Mouse (Mus musculus) ES-Bruce4 (cell line): ENCODE data around the gene Dock10. TPM values are rescaled to one million over a fixed set of nuclear protein-coding genes. Genes with fewer than 3 reads are reported as not detected.

Experiments used
- H3K27ac ChIP-seq: 2 replicates; pipeline ENCODE4 v1.5.1; 2012; ENCODE audit warnings: low read length, inconsistent platforms; ENCODE audit not compliant: insufficient read depth
- H3K27me3 ChIP-seq: 2 replicates; pipeline ENCODE4 v1.6.1; 2012; ENCODE audit warnings: mild to moderate bottlenecking, low read length, inconsistent platforms; ENCODE audit not compliant: control insufficient read depth, poor library complexity, insufficient read depth, severe bottlenecking
- H3K36me3 ChIP-seq: 2 replicates; pipeline ENCODE4 v1.6.1; 2012; ENCODE audit warnings: inconsistent platforms, mild to moderate bottlenecking, low read length, moderate library complexity; ENCODE audit not compliant: control insufficient read depth, poor library complexity, insufficient read depth, severe bottlenecking
- H3K4me1 ChIP-seq: one replicate; pipeline ENCODE4 v1.8.1; 2011; ENCODE audit warnings: low read length; ENCODE audit not compliant: control insufficient read depth, insufficient read depth
- H3K4me3 ChIP-seq: 2 replicates; pipeline ENCODE4 v1.5.1; 2011; ENCODE audit warnings: low read depth, mild to moderate bottlenecking, low read length
- H3K9ac ChIP-seq: 2 replicates; pipeline ENCODE4 v1.6.1; 2012; ENCODE audit warnings: low read depth, mild to moderate bottlenecking, inconsistent platforms; ENCODE audit not compliant: poor library complexity, severe bottlenecking
- H3K9me3 ChIP-seq: replicated peaks from 2 replicates; pipeline ENCODE4 v1.6.1; 2012; ENCODE audit warnings: mild to moderate bottlenecking, low read length, inconsistent platforms; ENCODE audit not compliant: control insufficient read depth, poor library complexity, insufficient read depth, severe bottlenecking
- CTCF ChIP-seq: IDR thresholded peaks from one replicate; pipeline ENCODE4 v1.8.1; 2011; ENCODE audit warnings: low read depth, low read length
- EP300 ChIP-seq: IDR thresholded peaks from 2 replicates; pipeline ENCODE4 v1.6.1; 2011; ENCODE audit warnings: low read depth, low read length; ENCODE audit not compliant: insufficient read depth
- POLR2A ChIP-seq: IDR thresholded peaks from one replicate; pipeline ENCODE4 v1.8.1; 2011; ENCODE audit warnings: low read length; ENCODE audit not compliant: insufficient read depth
- polyA plus RNA-seq: library from polyadenylated mRNA; stranded (reverse); fragments of >200 nt; gene quantifications from 2 replicates; pipeline ENCODE4 v1.2.4, GENCODE M21; 2011; ENCODE audit warnings: low read depth; ENCODE audit not compliant: missing spikeins, insufficient read depth, insufficient read length

Gene Dock10
- polyA plus RNA-seq, 1 experiment: not detected

- H3K27me3 ChIP-seq: no peaks in the 10 kb centered on the region
- H3K9ac ChIP-seq: no peak overlapping the region
- H3K9me3 ChIP-seq: no peaks in the 10 kb centered on the region
- no peaks in the 10 kb centered on the region for H3K36me3 ChIP-seq
- H3K4me3 ChIP-seq: no peak overlapping the region
- no peak for TF ChIP-seq POLR2A
- TF ChIP-seq CTCF: no peak
- no peak for TF ChIP-seq EP300
- H3K4me1 ChIP-seq: no peaks in the 10 kb centered on the region
- no peak overlapping the region for H3K27ac ChIP-seq
Measured at GRCm38 (mm10) chr1:80639553-80639952, 118.8 kb downstream of the Dock10 start.

- no peak overlapping the region for H3K9ac ChIP-seq
- no peaks in the 10 kb centered on the region for H3K27me3 ChIP-seq
- no peak overlapping the region for H3K27ac ChIP-seq
- TF ChIP-seq POLR2A (no peak), EP300 (no peak), CTCF (no peak)
- H3K4me3 ChIP-seq: no peak overlapping the region
- no peaks in the 10 kb centered on the region for H3K9me3 ChIP-seq
- H3K36me3 ChIP-seq: no peaks in the 10 kb centered on the region
- no peaks in the 10 kb centered on the region for H3K4me1 ChIP-seq
Measured at GRCm38 (mm10) chr1:80637214-80637705, 121.1 kb downstream of the Dock10 start.

- Histone ChIP-seq H3K27me3 (no peaks in the 10 kb centered on the region), H3K9ac (no peak overlapping the region)
- TF ChIP-seq CTCF (no peak), POLR2A (no peak), EP300 (no peak)
Measured at GRCm38 (mm10) chr1:80635825-80636224, 122.5 kb downstream of the Dock10 start.

GRCm38 (mm10) chr1:80633536-80633935 lies 124.8 kb downstream of the Dock10 start:
- Histone ChIP-seq H3K9me3 (no peaks in the 10 kb centered on the region), H3K27ac (no peak overlapping the region), H3K36me3 (no peaks in the 10 kb centered on the region), H3K4me1 (no peaks in the 10 kb centered on the region), H3K4me3 (no peak overlapping the region), H3K27me3 (no peaks in the 10 kb centered on the region), H3K9ac (no peak overlapping the region)
- no peak for TF ChIP-seq EP300
- TF ChIP-seq CTCF: no peak
- TF ChIP-seq POLR2A: no peak

More at GRCm38 (mm10) chr1:80635825-80636224, 122.5 kb downstream of the Dock10 start:
- Histone ChIP-seq H3K4me3 (no peak overlapping the region), H3K27ac (no peak overlapping the region), H3K4me1 (no peaks in the 10 kb centered on the region), H3K9me3 (no peaks in the 10 kb centered on the region), H3K36me3 (no peaks in the 10 kb centered on the region)

GRCm38 (mm10) chr1:80630179-80631149 lies 127.9 kb downstream of the Dock10 start:
- Histone ChIP-seq H3K27me3 (no peaks in the 10 kb centered on the region), H3K27ac (no peak overlapping the region), H3K4me1 (no peaks in the 10 kb centered on the region), H3K4me3 (no peak overlapping the region), H3K9ac (no peak overlapping the region), H3K36me3 (no peaks in the 10 kb centered on the region), H3K9me3 (no peaks in the 10 kb centered on the region)
- TF ChIP-seq CTCF (no peak), POLR2A (no peak), EP300 (no peak)

GRCm38 (mm10) chr1:80628054-80628453 lies 130.3 kb downstream of the Dock10 start:
- H3K4me1 ChIP-seq: no peaks in the 10 kb centered on the region
- no peaks in the 10 kb centered on the region for H3K27me3 ChIP-seq
- H3K4me3 ChIP-seq: no peak overlapping the region
- TF ChIP-seq POLR2A: no peak
- no peak for TF ChIP-seq CTCF
- TF ChIP-seq EP300: no peak
- H3K36me3 ChIP-seq: no peaks in the 10 kb centered on the region
- H3K9me3 ChIP-seq: no peaks in the 10 kb centered on the region
- no peak overlapping the region for H3K27ac ChIP-seq
- no peak overlapping the region for H3K9ac ChIP-seq
